Mouse (Mus musculus): ENCODE measurements around the gene Thbs3.

DNA sequence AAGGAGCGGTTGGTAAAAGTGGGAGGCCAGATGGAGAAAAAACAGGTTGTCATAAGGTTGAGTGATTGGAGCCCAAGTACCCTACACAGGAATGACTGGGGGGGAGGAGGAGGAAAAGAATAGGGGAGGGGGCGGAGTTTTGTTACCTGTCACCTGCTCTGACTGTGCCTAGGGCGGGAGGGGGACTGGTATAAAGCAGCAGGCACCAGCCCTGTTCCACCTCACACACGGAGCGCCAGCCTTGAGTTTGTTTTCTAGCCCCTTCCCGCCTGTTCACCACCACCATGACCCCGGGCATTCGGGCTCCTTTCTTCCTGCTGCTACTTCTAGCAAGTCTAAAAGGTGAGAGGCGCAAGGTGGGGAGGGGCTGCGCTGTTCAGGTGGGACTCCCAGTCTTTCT, 13.9 kb downstream of the Thbs3 start, which contains the start of gene Muc1:
- TF ChIP-seq CTCF (IDR thresholded peaks at IDR 0.05; ENCODE audit: borderline replicate concordance, insufficient read depth, low read depth, low read length) (no peak), POLR2A (IDR thresholded peaks at IDR 0.05; ENCODE audit: borderline replicate concordance, insufficient read depth, low read length) (no peak)
